Mouse (Mus musculus): ENCODE results near the gene Mrgpra2a. TPM values are rescaled to one million over a fixed set of nuclear protein-coding genes. Genes with fewer than 3 reads are reported as not detected.

Gene Mrgpra2a
- not detected in 2 replicates for polyA plus RNA-seq (2012; rRNA removed; ENCODE audit: low replicate concordance)

GRCm38 (mm10) chr7:47452015-47452414, at the start of gene Mrgpra2a:
TSS of gene Mrgpra2a (minus strand) at chr7:47452139.

Other genes with a start within 250 kb of the Mrgpra2a start
- gene Mrgpra6, start 247.2 kb downstream of the Mrgpra2a start, polyA plus RNA-seq (2012; rRNA removed; ENCODE audit: low replicate concordance), result not detected in 2 replicates
- not detected in 2 replicates for gene Mrgpra9, start 199.3 kb downstream of the Mrgpra2a start, polyA plus RNA-seq (2012; rRNA removed; ENCODE audit: low replicate concordance)
- gene Mrgpra1, start 97.9 kb downstream of the Mrgpra2a start, polyA plus RNA-seq (2012; rRNA removed; ENCODE audit: low replicate concordance), result not detected in 2 replicates
- 0.24 and 0.35 TPM in 2 replicates for gene Mrgpra2b, start 76.7 kb upstream of the Mrgpra2a start, polyA plus RNA-seq (2012; rRNA removed; ENCODE audit: low replicate concordance)
- not detected in 2 replicates for gene Mrgpra3, start 149.2 kb upstream of the Mrgpra2a start, polyA plus RNA-seq (2012; rRNA removed; ENCODE audit: low replicate concordance)